Mouse (Mus musculus) cerebral cortex, adult 2 months (tissue): Measurements from ENCODE around the gene Mob3c.

Source experiments
- WGBS: fragments of 180-500 bp; shearing (Covaris S2); methylation state at CpG from one replicate; pipeline ENCODE4 v1.1.7; 2018; 5-methylcytosine and 5-hydroxymethylcytosine counted together

The Mob3c gene

DNA sequence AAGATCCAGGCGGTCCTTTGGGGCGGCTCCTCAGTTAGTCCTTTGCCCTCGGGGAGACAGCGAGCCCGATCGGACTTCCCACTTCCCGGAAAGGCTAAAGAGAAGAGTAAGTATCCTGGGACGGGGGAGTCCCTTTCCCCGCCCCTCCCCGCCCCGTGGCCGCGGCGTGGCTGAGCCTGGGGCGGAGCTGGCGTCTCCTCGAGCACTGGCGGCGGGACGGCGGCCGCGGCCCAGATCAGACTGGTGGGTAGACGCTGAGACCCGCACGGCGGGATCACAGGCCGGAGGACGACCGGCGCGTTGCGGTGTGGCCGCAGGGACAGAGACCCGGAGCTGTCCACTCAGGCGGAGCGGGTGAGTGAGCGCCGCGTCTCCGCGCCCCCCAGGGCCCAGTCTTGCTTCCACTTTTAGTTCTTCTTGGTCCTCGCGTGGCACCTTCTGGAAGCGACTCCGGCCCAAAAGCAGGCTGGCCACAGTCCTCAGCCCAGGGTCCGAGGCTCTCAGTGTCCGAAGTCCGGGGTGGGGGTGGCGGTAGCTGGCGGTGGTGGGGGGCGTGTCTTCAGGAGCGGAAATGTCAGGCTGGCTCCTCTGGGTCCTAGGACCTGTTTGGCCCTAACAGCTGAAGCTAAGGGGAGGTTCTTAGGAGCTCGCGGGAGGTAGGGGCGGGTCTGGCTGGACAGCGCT, at the start of gene Mob3c:
Gene Mob3c, plus strand, starts transcription at position 205 of the 684 bp plus-strand sequence.
- WGBS, result 1% methylated on average over 56 of the region's 57 CpGs

DNA sequence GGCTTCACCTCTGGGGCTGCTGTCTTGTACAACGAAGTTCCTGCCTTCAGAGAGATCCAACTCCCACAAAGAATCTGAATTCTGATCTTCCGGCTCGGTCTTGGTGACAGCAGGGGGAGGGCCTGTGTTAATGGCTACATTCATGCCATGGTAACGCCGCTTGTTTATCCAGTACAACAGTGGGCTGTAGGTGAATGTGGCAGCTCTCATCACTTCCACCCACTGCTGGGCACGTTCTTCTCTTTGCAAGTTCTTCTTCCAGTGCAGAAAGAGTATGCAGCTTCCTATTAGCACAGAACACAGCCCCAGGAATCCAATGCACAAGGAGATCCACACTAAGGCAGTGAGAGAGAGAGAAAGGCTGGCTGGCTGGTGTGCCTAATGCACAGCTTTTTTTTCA, 47.6 kb upstream of the Mob3c start:
- WGBS, result 27% methylated on average over 6 of the region's 6 CpGs

DNA sequence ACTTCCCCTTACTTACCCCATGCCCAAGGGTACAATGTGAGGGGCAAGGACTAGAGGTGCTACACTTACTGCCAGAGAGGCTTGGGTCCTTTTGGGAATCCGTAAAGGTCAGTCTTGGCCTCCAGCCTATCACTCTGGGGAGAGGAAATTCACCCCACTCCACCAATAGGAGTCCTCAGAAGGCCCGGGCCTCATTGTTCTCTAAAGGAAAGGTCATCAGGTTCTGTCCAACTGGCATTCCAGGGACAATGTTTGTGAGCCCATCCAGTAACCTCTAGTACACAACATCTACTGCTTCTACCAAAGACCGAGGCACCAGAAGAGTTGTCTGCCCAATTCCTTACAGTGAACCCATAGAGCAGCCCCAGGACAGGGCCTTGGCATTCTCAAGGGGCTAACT, 47.0 kb upstream of the Mob3c start, which contains the start of gene Tex38:
Gene Tex38, minus strand, starts transcription at position 101 of the 400 bp plus-strand sequence.
- WGBS, result 87% methylated on average over 3 of the region's 3 CpGs

DNA sequence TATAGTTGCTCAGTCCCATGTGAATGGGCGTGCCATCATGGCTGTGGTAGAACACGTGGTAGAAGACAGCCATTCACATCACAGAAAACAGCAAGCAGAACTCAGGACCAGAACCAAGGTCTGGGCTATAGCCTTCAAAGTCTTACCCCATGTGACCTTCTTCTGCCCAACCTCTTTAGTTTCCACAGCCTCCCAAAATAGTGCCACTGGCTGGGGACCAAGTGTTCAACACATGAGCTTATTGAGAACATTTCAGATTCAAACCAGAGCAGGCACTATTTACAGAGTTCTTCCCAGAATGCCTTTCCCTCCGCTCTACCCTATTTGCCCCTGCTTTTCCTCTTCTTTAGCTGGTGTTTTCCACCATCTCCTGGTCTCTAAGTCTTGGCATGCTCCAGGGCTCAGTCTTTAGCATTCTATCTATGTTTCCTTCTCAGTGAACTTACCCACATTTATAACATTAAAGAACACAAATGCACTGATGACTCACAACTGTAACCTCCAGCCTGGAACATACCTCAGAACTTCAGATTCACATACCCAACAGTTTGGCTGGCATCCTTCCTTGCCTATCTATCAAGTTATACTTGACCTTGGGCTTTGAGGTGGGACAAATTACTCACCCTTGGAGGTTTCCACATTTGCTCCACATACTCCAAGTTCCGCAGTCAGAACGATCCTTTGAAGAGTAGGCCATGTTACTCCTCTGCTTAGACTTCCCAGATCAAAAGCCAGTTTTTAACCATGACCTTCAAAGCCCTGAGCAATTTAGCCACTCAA, 45.7 kb upstream of the Mob3c start:
- WGBS, result 93% methylated on average over 5 of the region's 5 CpGs

DNA sequence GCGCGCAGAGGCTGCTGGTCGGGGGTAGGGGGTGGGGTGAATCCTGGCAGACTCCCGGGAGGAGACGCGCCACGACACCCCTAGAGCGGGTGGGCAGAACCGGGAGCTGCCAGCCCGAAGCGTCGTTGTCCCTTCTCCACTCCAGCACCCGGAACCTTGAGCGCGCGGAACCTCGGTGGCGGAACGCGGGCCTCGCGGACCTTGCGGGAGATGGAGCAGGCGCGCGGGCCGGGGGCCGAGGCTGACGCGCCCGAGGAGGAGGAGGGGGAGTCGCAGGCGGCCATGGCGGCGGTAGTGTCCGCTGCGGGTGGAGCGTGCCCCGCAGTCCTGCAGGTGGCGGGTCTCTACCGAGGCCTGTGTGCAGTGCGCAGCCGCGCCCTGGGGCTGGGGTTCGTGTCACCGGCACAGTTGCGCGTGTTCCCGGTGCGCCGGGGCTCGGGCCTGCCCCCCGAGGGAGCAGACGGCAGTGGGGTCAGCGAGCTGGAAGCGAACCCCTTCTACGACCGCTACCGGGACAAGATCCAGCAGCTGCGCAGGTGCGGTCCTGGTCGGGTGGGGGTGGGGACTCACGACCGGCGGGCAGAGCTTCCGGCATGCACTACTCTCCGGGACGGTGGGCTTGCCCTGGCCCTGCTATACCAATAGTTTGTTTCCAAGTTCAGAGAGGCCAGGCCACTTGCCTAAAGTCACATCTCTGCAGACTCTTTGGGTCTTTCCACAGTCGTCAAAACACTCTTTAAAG, 43.0 kb upstream of the Mob3c start, which contains the start of gene Atpaf1:
Gene Atpaf1, plus strand, starts transcription at position 44 of the 742 bp plus-strand sequence.
- WGBS, result under 1% methylated on average over 66 of the region's 69 CpGs

DNA sequence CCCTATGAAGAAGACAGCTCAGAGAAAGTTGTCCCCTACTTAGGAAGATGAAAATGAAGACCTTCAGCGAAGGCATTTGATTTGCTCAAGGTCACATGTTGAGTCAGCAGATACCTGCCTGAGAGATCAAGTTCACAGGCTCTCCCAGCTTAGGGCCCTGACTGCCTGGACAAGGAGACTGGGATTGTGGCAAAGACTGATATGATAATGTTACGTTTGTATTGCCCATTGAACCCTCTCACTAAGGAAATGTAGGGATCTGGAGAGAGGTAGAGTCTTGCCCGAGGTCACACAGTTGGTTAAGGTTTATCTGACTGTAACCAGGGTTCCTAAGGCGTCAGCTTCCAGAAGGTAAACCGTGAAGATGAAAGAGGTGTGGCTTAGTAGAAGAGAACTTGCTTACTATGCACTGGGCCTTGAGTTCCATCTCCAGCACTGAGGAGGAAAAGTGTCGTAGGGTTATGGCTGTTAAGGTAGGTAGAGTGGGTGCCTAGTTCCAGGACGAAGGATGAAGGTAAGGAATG, 42.3 kb upstream of the Mob3c start:
- WGBS, result 48% methylated on average over 7 of the region's 7 CpGs

DNA sequence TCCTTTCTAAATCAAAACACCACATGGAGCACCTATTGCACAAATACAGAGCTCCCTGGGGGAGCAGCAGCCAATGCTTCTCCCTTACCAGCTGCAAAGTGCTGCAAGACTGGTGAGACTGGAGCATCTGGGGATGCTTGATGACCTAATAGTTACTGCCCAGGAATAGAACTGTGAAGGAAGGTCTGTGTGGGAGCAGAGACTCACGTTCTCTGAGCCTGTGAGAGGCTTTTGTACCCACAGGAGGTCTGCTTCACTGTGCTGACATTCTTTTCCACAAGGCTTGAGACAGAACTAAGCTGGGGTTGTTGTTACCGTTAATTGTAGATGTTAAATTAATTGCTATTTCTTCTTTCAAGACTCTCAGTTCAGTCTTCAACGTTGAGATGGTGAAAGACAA, 37.0 kb upstream of the Mob3c start:
- 50% methylated on average over 3 of the region's 3 CpGs for WGBS

DNA sequence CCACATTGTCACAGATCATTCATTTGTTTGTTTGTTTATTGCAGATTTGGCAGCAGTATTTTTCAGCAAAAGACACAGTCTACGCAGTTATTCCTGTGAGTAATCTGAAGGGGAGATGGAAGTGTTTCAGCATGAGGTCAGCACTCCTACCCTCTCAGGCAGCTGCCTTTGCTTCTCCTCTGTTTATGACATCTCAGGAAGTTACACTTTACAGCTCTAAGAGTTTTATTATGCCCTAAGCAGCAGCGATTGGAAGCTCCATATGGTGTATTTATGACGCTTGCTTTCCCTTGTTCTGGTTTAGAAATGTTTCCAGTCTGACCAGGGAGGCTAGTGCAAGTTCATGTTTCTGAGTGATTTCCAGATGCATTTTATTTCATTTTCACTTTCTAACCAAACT, 32.5 kb upstream of the Mob3c start:
- WGBS, result 84% methylated on average over 3 of the region's 3 CpGs

DNA sequence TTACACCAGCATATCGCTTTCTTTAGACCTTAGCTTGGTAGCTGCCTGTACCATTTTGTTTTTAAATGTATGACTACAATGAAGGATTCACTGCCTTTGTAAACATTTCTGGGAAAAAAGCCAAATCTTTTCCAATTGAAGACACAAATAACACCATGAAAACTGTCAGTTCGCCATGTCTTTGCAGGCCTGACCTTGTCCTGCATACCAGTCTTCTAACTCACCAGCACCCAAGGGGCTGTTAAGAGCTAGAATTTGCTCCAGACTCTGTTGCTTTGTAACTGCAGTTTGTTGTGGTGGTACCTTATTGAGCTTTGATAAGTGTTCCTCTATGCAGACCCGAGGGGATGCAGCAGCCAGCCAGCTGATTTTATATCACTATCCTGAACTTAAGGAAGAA, 27.9 kb upstream of the Mob3c start:
- WGBS, result 55% methylated on average over 3 of the region's 3 CpGs

DNA sequence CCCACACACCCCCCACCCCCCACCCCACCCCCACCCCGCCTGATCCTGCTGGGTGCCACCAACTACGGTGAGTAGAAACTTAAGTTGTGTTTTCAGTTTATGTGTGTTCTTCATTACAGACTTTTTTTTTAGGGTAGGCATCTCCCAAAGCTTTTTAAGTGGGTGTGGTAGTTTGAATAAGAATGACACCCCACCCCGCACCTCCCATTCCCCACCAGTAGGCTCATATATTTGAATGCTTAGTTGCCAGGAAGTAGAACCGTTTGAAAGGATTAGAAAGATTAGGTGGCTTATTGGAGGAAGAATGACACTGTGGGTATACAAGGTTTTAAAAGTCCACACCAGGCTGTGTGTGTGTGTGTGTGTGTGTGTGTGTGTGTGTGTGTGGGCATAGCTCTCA, 15.6 kb upstream of the Mob3c start:
- WGBS, result 73% methylated on average over 4 of the region's 4 CpGs

DNA sequence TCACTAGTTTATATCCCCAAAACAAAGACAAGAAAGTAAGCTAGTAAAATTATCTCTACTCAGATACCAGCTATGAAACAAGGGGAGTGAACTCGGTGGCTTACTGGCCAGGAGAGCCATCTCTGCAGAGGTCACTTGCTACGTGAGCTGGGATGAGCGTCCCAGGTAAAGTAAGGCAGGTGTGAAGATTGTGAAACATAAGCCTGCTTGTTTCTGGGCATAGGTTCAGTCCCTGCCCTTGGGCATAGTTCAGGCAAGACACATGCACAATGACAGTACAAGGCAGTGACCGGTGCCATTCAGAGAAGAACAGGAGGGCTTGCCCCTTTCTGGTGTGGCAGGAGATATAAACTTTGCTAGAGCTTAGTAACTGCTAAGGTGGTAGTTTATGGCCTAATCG, 12.3 kb upstream of the Mob3c start:
- WGBS, result 94% methylated on average over 5 of the region's 5 CpGs

DNA sequence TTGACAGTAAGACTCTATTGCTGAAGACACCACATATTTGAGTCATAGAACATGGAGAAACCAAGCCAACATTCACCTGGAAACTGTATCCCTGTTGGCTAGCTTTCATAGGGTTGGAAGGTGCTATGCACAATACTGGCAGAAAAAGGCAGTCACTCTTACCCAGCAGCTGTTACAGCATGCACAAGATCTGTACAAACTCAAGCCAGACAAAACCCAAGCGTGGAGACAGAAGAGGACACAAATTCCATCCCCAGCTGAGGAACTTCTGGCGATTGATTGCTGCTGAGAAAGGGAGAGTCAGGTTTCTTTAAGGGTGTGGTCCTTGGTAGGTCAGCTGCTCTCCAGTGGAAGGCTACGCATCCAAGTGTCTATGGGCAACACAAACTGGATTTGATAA, 7.7 kb upstream of the Mob3c start:
- WGBS, result 77% methylated on average over 3 of the region's 3 CpGs

DNA sequence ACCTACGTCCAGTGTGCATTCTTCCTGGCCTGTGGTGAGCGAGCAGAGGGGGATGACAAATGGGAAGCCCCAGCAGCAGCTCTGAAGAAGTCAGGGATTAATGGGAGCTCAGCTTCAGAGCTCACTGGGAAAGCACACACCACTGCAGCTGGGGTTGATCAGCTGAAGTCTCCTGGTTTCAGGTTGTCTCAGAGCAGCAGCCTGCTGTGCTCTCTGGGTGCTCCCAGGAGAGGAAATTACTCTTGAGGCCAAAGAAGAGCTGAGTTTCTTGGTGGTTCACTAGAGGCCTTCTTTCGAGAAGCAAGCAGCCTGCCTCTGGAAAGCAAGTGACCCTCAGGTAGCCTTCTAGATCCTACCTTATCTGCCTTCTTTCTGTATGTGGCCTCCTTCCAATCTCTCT, 6.9 kb upstream of the Mob3c start:
- 91% methylated on average over 3 of the region's 3 CpGs for WGBS

DNA sequence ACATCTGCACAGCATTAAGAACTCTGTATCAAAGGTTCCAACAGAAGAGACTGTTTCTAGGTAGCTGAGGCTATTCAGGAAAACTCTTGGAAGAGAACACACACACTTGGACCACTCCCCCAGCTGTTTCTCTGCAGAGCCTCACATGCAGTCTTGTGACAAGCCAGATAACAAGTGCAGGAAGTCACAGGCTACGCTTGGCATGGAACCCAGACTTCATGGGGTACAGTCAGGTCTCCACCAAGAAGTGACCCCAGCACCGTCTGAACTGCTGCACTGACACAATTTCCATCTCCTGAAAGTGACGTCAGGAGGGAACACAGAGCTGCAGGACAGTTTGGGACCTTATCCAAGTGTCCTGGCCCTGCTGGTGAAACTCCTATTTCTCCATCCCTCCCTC, 6.0 kb upstream of the Mob3c start:
- 59% methylated on average over 3 of the region's 3 CpGs for WGBS

DNA sequence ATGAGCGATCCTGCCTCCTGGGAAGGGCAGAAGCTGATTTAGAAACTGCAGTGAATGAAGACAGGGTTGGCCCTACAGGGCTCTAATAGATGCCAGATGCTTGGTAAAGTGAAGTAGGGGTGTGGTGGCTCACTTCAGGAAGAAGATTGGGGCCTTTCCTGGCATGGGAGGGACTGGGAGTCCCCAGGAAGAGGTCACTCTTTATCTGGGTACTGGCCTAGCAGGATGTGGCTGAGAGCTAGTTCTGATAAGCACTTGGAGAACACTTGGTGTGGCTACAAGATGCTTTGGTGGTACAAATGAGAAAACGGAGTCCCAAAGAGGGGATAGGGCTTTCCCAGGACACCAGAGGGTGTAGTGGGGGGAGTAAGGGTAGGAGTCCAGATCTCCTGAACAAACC, 3.7 kb upstream of the Mob3c start:
- 79% methylated on average over 2 of the region's 2 CpGs for WGBS

DNA sequence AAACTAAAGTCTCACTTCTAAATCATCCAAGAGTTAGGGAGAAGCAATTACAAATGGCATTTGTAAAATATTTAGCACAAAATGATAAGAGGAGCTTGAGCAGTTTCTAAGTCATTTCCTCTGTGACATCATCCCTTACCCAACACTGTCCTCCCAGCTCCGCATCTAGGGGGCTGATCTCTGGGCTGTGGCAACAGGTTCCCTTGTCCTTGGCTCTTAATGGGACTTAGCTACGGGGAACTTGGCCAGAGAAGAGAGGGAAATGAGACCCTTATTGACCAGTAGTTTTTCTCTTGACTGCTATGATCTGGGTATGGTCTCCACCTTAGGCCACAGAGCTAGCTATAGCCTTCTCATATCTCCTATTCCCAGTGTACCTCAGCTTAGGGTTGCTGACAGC, 2.6 kb upstream of the Mob3c start:
- 86% methylated on average over 2 of the region's 2 CpGs for WGBS

DNA sequence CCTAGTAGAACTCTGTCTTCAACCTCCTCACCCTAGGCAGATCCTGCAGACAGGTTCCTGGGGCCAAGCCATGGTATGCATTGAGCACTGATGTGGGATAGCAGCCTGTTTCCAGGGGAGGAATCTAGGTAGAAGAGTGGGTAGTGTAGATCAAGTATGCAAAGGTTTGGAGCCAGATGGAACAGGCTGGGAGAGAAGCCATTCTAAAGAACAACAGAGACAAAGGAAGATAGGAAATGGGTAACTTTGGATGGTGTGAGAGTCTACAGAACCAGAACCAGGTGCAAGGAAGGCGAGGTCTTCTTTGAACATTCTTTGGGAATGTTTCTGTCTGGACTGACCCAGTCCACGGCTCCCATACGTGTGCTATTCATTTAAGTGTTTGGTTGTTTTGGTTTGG, 826 bp upstream of the Mob3c start:
- 74% methylated on average over 3 of the region's 3 CpGs for whole genome bisulfite sequencing

DNA sequence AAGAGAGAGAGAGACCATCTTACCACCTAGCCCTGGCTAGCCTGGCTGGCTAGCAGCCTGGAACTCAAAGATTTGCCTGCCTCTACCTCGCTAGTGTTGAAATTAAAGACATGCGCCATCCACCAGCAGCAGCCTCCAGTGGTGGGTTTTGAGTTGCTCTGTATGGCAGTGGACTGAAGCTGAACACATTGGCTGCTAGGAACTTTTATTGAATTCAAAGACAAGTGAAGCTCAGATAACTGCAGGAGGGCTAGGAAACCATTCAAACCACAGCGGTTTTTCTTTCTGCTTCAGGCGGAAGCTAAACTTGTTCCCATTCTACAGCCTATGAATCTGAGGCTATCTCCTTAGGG, 381 bp upstream of the Mob3c start:
- WGBS, result 8% methylated on average over 4 of the region's 4 CpGs

DNA sequence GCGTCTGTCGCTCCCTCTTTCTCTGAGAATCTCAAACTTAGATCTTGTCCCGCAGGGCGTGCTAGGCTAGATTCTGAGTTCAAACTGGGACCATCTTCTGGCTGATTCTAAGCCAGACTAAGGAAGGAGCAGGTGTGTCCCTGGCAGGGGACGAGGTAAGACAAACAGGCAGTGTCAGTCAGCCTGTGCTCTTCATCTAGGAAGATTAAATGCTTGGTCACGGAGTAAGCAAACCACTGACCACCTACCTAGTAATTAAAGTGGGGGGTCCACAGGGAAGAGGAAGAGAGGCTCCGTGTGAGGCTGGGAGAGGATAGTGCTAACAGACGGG, 645 bp downstream of the Mob3c start:
- WGBS, result 18% methylated on average over 8 of the region's 8 CpGs

DNA sequence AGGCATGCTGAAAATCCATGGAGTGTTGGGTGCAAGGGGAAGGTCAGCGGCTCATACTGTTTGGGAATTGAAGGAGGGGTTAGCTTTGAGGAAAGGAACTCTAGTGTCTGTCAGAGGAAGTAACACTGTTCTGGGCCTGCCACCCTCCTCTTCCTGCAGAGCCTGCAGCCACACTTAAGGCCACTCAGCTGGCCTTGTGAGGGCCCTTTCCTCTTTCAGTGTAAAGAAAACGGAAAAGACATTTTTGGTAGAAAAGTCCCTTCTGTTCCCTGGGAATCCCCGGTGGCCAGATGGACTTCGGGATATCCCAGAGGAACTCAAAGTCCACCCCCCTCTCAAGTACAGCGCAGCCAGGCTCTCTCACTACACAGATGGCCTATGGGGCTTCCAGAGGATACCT, 2.6 kb downstream of the Mob3c start:
- WGBS, result 75% methylated on average over 5 of the region's 5 CpGs

DNA sequence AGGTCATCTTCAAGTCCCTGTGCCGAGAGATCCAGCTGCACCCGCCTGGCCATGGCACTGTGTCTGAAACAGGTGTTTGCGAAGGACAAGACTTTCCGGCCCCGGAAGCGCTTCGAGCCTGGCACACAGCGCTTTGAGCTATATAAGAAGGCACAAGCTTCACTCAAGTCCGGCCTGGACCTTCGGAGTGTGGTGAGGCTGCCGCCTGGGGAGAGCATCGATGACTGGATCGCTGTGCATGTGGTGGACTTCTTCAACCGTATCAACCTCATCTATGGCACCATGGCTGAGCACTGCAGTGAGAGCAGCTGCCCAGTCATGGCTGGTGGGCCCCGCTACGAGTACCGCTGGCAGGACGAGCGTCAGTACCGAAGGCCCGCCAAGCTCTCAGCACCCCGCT, 3.3 kb downstream of the Mob3c start:
- 95% methylated on average over 22 of the region's 22 CpGs for WGBS

DNA sequence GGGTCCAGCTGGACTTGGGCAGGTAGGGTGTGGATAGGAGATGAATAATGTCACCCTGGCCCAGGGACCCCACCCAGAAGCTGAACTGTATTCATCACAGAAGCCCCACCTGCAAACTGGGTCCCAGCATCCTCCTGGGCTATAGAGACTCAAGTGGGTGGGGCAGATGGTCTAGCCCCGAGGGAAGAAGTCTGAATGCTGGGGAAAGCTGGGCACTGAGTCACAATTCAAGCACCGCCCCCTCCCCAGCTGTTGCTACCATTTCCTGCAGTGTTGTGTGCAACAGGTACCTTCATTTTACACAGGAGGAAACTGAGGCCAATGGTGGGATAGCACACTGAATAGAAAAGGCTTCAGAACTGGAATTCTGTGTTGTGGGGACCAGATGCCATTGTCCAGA, 4.1 kb downstream of the Mob3c start:
- 58% methylated on average over 2 of the region's 2 CpGs for WGBS

DNA sequence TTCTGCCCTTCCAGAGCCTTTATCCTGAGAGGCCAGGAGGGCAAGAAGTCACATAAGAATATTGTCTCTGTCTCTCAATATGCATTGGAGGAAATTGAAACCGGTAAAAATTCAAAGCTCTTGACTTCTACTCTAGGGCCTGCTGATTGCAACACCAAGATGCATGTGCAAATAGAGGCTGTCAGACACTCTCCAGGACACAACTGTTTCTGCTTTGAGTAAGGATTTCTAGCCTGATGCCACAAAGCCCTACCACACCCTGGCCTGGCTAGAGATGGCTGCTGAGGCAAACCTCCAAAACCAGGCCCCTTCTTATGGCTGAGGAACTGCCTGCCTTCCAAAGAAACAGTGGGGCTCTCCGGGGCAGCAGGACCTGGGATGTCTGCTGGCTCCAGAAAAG, 7.7 kb downstream of the Mob3c start:
- WGBS, result 75% methylated on average over 2 of the region's 2 CpGs
